Mouse (Mus musculus): Measurements from ENCODE around the gene Zfyve27.

GRCm38 (mm10) chr19:42164188-42164587 is 437 bp downstream of the Zfyve27 start:
- TF ChIP-seq CTCF (IDR thresholded peaks at IDR 0.05; ENCODE audit: low read depth, low read length) = no peak
- TF ChIP-seq POLR2A (IDR thresholded peaks at IDR 0.05; ENCODE audit: borderline replicate concordance, low read depth, low read length) = no peak
